Mouse (Mus musculus) liver, embryonic 14.5 days (tissue): Measurements from ENCODE around the gene Gm45753.

Experiments used
- CTCF ChIP-seq: IDR thresholded peaks from 2 replicates; pipeline ENCODE4 v1.5.1; 2016; ENCODE audit warnings: antibody characterized with exemption, low read depth, control low read depth
- EP300 ChIP-seq: IDR thresholded peaks from 2 replicates; pipeline ENCODE4 v1.6.1; 2016; ENCODE audit warnings: antibody characterized with exemption, low read depth

DNA sequence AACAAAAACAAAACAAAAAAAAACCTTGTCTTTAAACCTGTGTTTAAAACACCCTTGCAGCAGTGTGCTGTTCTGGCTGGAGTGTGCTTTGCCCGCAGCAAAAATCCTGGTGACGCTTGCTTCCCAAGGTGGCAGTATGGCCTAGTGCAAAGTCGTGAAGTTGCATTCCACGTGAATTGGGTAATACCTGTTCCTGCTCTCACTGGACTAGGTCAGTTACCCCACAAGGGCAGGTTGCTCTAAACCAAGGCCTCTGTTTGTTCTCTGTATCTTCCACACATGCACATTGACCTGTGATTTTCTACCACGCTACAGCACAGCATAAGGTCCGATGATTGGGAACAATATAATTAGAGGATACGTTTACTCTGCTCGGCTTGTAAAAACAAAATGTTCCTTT is 26.6 kb downstream of the Gm45753 start:
- no peak for TF ChIP-seq CTCF
- TF ChIP-seq EP300, result no peak
